In genomic region chr4:108031502-108032351, GRCm38 (mm10) we compare ENCODE assay signal across 8 mouse cellular contexts.
DNase-seq lines count a peak whose midpoint lies in the region; ATAC-seq and TF ChIP-seq lines count a peak whose summit lies in the region.

No protein-coding gene starts in this region.

- H3K79me2 ChIP-seq in heart, adult 2 months (replicated peaks; ENCODE audit: control insufficient read depth, insufficient read depth, low read length), result no peaks in the 10 kb centered on the region

- no peak for TF ChIP-seq EP300 in heart, adult 2 months (IDR thresholded peaks at IDR 0.05; ENCODE audit: insufficient read depth, low read depth, low read length)

- H3K9me3 ChIP-seq in liver, embryonic 15.5 days (replicated peaks), result no peaks in the 10 kb centered on the region
- no peaks in the 10 kb centered on the region for H3K9me3 ChIP-seq in neural tube, embryonic 14.5 days (ENCODE audit: control insufficient read depth, low read length)

- peak overlapping the region; percentile 80 for H3K9ac ChIP-seq in heart, adult 2 months (ENCODE audit: low read depth, low read length)
- no peak overlapping the region for H3K9ac ChIP-seq in liver, embryonic 15.5 days
- peak overlapping the region; percentile 39 for H3K9ac ChIP-seq in neural tube, embryonic 14.5 days (replicated peaks; ENCODE audit: low read depth, low read length)

- peaks cover 4% of the 10 kb centered on the region for H3K4me1 ChIP-seq in heart, adult 2 months (ENCODE audit: control insufficient read depth, insufficient read depth, low read length)
- H3K4me1 ChIP-seq in liver, embryonic 15.5 days (replicated peaks), result peaks cover 23% of the 10 kb centered on the region
- H3K4me1 ChIP-seq in neural tube, embryonic 14.5 days (ENCODE audit: control insufficient read depth, insufficient read depth, low read length), result peaks cover 10% of the 10 kb centered on the region

- peak overlapping the region; percentile 77 for H3K27ac ChIP-seq in heart, adult 2 months
- H3K27ac ChIP-seq in liver, embryonic 15.5 days (replicated peaks), result no peak overlapping the region
- no peak overlapping the region for H3K27ac ChIP-seq in neural tube, embryonic 14.5 days (ENCODE audit: low read depth, low read length)

- no peaks in the 10 kb centered on the region for H3K36me3 ChIP-seq in heart, adult 2 months (ENCODE audit: control insufficient read depth, insufficient read depth, low read length)
- no peaks in the 10 kb centered on the region for H3K36me3 ChIP-seq in liver, embryonic 15.5 days (replicated peaks)
- H3K36me3 ChIP-seq in neural tube, embryonic 14.5 days (ENCODE audit: control insufficient read depth, insufficient read depth, low read length), result no peaks in the 10 kb centered on the region

- H3K4me2 ChIP-seq in liver, embryonic 15.5 days, result peak overlapping the region; percentile 71
- peak overlapping the region; percentile 98 for H3K4me2 ChIP-seq in neural tube, embryonic 14.5 days (ENCODE audit: low read depth, low read length)

- no peak for TF ChIP-seq POLR2A in heart, adult 2 months (IDR thresholded peaks at IDR 0.05; ENCODE audit: insufficient read depth, low read depth, low read length)

- peaks cover 2% of the 10 kb centered on the region; the same call in 1 of the 2 replicates for H3K27me3 ChIP-seq in heart, adult 2 months (ENCODE audit: control insufficient read depth, insufficient read depth, low read length)
- H3K27me3 ChIP-seq in liver, embryonic 15.5 days, result peaks cover 70% of the 10 kb centered on the region
- H3K27me3 ChIP-seq in neural tube, embryonic 14.5 days (ENCODE audit: control insufficient read depth, insufficient read depth, low read length), result peaks cover 27% of the 10 kb centered on the region

- intact Hi-C loops in heart, adult 2 months (cut with DNase I), result no loop called here

- peak overlapping the region; percentile 68 for H3K4me3 ChIP-seq in heart, adult 2 months
- peak overlapping the region; percentile 46 for H3K4me3 ChIP-seq in liver, embryonic 15.5 days (replicated peaks)
- H3K4me3 ChIP-seq in neural tube, embryonic 14.5 days (ENCODE audit: low read depth, low read length), result peak overlapping the region; percentile 40

- no peak for TF ChIP-seq CTCF in heart, adult 2 months (IDR thresholded peaks at IDR 0.05)

- WGBS in heart, adult 2 months, result 1% methylated on average over 76 of the region's 86 CpGs
- WGBS in liver, embryonic 15.5 days (ENCODE audit: insufficient replicate concordance), result under 1% methylated on average over 83 of the region's 86 CpGs
- WGBS in neural tube, embryonic 14.5 days, result under 1% methylated on average over 69 of the region's 86 CpGs

- peak; percentile 47 for DNase-seq in layer of hippocampus, adult 11-12 months (ENCODE audit: low spot score)
- no peak for DNase-seq in layer of hippocampus, postnatal 14 days (ENCODE audit: low spot score in 2 of 2)
- peak; percentile 54 for DNase-seq in embryo, embryonic 11 days
- DNase-seq in heart, adult 2 months, result peak; percentile 77 to 78
- DNase-seq in kidney, adult 11 months, result peak; percentile 43

- no peak for ATAC-seq in liver, embryonic 15.5 days (ENCODE audit: insufficient read depth)
- peak; percentile 33 for ATAC-seq in neural tube, embryonic 14.5 days (ENCODE audit: low read depth)
- no peak for ATAC-seq in erythroid progenitor cell, adult 5-6 weeks (replicated peaks; ENCODE audit: low FRiP score, poor library complexity, severe bottlenecking)

Comparison
In these comparisons a context has a peak if more than half of its experiments do, and no peak if none do; other contexts are left out.
1. DNase-seq: peak in layer of hippocampus, adult 11-12 months (single experiment), embryo, embryonic 11 days (single experiment), heart, adult 2 months (2 of 2) and kidney, adult 11 months (single experiment); none in layer of hippocampus, postnatal 14 days (0 of 2).
2. Peak in every context shown above with its lines, with median percentiles within 50 percentile points of each other: H3K4me3 ChIP-seq.